Mouse (Mus musculus) megakaryocyte, embryonic 14.5 days (primary cell): ENCODE data around the gene Thoc7. TPM values are rescaled to one million over a fixed set of nuclear protein-coding genes. Genes with fewer than 3 reads are reported as not detected.
"Not testable (repeated sequence)": the region's sequence is repeated elsewhere in the genome, so short reads cannot be mapped to it uniquely, and the experiment has no call there.

Source experiments
- H3K27me3 ChIP-seq: replicated peaks from 2 replicates; pipeline ENCODE3; 2012; ENCODE audit warnings: inconsistent platforms
- H3K36me3 ChIP-seq: replicated peaks from 2 replicates; pipeline ENCODE3; 2012; ENCODE audit warnings: low read length, inconsistent platforms, mixed read lengths
- H3K4me1 ChIP-seq: 2 replicates; pipeline ENCODE4 v1.6.1; 2012; ENCODE audit warnings: inconsistent platforms
- H3K4me3 ChIP-seq: replicated peaks from 2 replicates; pipeline ENCODE3; 2012; ENCODE audit warnings: moderate library complexity, mild to moderate bottlenecking, inconsistent platforms
- H3K9me3 ChIP-seq: 2 replicates; pipeline ENCODE4 v1.6.1; 2012; ENCODE audit warnings: inconsistent platforms
- FLI1 ChIP-seq: IDR thresholded peaks from 2 replicates; pipeline ENCODE4 v1.6.1; 2012; ENCODE audit warnings: low read length, inconsistent platforms, mixed read lengths
- GATA1 ChIP-seq: IDR thresholded peaks from 3 replicates; pipeline ENCODE4 v1.6.1; 2012; ENCODE audit warnings: mixed read lengths, low read length, inconsistent platforms, borderline replicate concordance
- polyA plus RNA-seq: library from polyadenylated mRNA; stranded (reverse); fragments of >175 nt; gene quantifications from 2 replicates; pipeline ENCODE4 v1.2.3, GENCODE M21; 2012; ENCODE audit warnings: low replicate concordance; ENCODE audit not compliant: insufficient read depth

Thoc7 gene
- polyA plus RNA-seq, 1 experiment, result 9.6 TPM

DNA sequence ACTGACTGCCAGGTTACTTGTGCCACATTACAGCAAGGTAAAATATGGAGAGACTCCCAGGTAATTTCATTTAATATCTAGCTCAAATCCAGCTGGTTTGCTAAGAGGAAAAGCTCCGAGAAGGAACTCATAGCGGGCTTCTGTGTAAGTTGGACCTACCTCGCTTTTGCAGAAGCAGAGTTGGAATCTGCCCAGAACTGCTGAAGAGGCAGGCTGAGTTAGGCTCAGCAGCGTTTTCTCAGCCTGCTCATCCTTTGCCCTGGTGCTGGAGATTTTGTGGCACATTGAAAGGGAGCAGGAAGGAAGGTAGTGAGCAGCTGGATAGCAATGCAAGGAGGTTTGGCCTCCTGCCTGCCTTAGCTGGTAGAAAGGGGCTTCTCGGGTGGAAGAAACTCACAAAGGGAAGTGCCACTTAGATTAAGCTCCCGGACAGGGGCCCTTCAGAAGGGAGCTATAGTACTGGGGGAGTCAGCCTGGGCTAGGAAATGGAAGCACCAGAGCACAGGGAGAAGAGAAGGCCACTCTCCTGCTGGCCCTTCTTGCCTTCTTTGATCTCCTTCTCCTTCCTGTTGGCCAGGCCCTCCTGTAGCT is 10.1 kb upstream of the Thoc7 start:
- Histone ChIP-seq H3K27me3 (no peaks in the 10 kb centered on the region), H3K36me3 (peaks cover 3% of the 10 kb centered on the region), H3K4me3 (peak overlapping the region; percentile 44), H3K9me3 (no peaks in the 10 kb centered on the region), H3K4me1 (peaks cover 13% of the 10 kb centered on the region)
- no peak for TF ChIP-seq FLI1
- no peak for TF ChIP-seq GATA1

- H3K4me3 ChIP-seq, result no peak overlapping the region
Measured at GRCm38 (mm10) chr14:13970513-13970912, 8.9 kb upstream of the Thoc7 start.

DNA sequence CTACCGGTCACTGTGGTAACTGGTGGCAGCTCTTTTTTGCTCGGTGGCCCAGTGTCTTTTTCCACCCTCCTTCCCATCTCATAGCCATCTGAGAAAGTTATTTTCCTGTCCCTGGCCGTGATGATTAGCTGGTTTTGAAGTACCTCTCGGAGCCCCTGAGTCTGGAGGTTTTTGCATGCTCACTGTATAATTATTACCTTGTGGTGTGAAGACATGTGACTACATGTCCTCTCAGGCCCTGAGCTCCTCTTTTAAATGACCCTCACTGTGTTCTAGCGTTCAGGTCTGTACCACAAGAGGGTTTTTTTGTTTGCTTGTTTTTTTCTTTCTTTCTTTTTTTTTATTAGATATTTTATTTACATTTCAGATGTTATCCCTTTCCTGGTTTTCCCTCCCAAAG is 6.8 kb upstream of the Thoc7 start:
- no peaks in the 10 kb centered on the region for H3K9me3 ChIP-seq
- H3K27me3 ChIP-seq, result no peaks in the 10 kb centered on the region
- TF ChIP-seq FLI1 (no peak), GATA1 (no peak)
- no peaks in the 10 kb centered on the region for H3K36me3 ChIP-seq
- no peak overlapping the region for H3K4me3 ChIP-seq
- H3K4me1 ChIP-seq, result peaks cover 20% of the 10 kb centered on the region

More at GRCm38 (mm10) chr14:13970513-13970912, 8.9 kb upstream of the Thoc7 start:
- peaks cover 20% of the 10 kb centered on the region for H3K4me1 ChIP-seq
- no peaks in the 10 kb centered on the region for H3K9me3 ChIP-seq
- no peaks in the 10 kb centered on the region for H3K27me3 ChIP-seq
- TF ChIP-seq FLI1, result no peak
- TF ChIP-seq GATA1, result no peak
- H3K36me3 ChIP-seq, result peaks cover 3% of the 10 kb centered on the region

DNA sequence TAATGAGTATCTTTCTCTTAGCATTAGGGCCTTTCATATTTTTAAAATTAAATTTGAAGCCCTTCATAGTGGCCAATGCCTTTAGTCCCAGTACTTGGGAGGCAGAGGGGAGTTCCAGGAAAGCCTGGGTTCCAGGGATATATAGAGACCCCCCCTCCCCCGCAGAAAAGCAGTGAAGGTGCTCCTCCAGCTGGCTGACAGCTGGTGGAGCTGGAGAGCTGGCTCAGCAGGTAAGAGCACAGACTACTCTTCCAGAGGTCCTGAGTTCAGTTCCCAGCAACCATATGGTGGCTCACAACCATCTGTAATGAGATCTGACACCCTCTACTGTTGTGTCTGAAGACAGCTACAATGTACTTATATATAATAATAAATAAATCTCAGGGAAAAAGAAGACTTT is 6.0 kb upstream of the Thoc7 start:
- no peaks in the 10 kb centered on the region for H3K27me3 ChIP-seq
- no peaks in the 10 kb centered on the region for H3K36me3 ChIP-seq
- no peak for TF ChIP-seq GATA1
- no peak for TF ChIP-seq FLI1
- no peaks in the 10 kb centered on the region for H3K9me3 ChIP-seq
- H3K4me1 ChIP-seq, result peaks cover 20% of the 10 kb centered on the region
- H3K4me3 ChIP-seq, result no peak overlapping the region

GRCm38 (mm10) chr14:13963527-13963926 is 1.9 kb upstream of the Thoc7 start:
- Histone ChIP-seq H3K9me3 (no peaks in the 10 kb centered on the region), H3K4me3 (no peak overlapping the region), H3K27me3 (no peaks in the 10 kb centered on the region), H3K36me3 (no peaks in the 10 kb centered on the region), H3K4me1 (peaks cover 21% of the 10 kb centered on the region)
- TF ChIP-seq GATA1, result no peak
- TF ChIP-seq FLI1, result no peak

DNA sequence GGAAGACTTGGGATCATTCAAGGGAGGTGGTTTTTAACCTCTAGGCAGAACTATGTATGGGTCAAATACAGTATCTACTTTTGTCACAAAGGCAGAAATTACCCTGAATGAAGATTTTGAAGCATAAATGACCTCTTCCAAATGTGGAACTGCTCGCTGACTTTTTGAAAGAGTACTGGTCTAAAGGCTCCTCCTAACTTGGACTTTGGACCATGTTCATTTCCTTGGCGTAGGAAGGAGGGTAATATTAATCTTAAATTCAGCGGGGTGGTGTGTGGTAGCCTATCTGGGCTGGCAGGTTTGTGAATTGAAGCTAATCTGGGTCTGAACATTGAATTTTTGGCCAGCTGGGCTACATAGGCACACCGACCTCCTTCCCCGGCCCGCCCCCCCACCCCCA is 824 bp upstream of the Thoc7 start:
- peaks cover 7% of the 10 kb centered on the region for H3K36me3 ChIP-seq
- H3K4me3 ChIP-seq, result no peak overlapping the region
- no peak for TF ChIP-seq FLI1
- TF ChIP-seq GATA1, result no peak
- no peaks in the 10 kb centered on the region for H3K27me3 ChIP-seq
- H3K4me1 ChIP-seq, result peaks cover 25% of the 10 kb centered on the region
- no peaks in the 10 kb centered on the region for H3K9me3 ChIP-seq

GRCm38 (mm10) chr14:13960482-13961325 is 948 bp downstream of the Thoc7 start:
- Histone ChIP-seq H3K27me3 (no peaks in the 10 kb centered on the region), H3K4me1 (peaks cover 17% of the 10 kb centered on the region), H3K36me3 (peaks cover 18% of the 10 kb centered on the region), H3K4me3 (peak overlapping the region; percentile 96), H3K9me3 (no peaks in the 10 kb centered on the region)
- no peak for TF ChIP-seq GATA1
- TF ChIP-seq FLI1, result no peak

DNA sequence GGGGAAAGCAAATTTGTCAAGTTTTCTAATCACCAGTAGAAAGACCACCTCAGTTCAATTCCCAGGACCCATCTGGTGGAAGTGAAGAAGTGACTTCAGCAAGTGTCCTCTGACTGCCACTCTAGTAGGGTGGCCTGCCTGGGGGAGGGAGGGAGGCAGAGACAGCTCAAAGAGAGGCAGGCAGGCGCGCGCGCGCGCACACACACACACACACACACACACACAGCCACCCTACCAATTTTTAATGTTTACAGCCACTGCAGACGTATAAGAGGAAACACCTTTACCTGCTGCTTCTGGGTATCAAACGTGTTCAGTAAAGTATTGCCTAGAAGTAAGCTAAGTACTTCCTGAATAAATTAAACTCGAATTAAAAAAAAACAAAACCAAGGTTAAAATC is 1.6 kb downstream of the Thoc7 start:
- Histone ChIP-seq H3K9me3 (no peaks in the 10 kb centered on the region), H3K4me3 (peak overlapping the region; percentile 96), H3K4me1 (peaks cover 21% of the 10 kb centered on the region), H3K27me3 (no peaks in the 10 kb centered on the region), H3K36me3 (peaks cover 24% of the 10 kb centered on the region)
- TF ChIP-seq FLI1 (no peak), GATA1 (no peak)

- not testable (repeated sequence) for H3K27me3 ChIP-seq, H3K4me3 ChIP-seq, H3K9me3 ChIP-seq, H3K4me1 ChIP-seq
- H3K36me3 ChIP-seq, result peaks cover 88% of the 10 kb centered on the region
Measured at GRCm38 (mm10) chr14:13952151-13952550, 9.5 kb downstream of the Thoc7 start.

DNA sequence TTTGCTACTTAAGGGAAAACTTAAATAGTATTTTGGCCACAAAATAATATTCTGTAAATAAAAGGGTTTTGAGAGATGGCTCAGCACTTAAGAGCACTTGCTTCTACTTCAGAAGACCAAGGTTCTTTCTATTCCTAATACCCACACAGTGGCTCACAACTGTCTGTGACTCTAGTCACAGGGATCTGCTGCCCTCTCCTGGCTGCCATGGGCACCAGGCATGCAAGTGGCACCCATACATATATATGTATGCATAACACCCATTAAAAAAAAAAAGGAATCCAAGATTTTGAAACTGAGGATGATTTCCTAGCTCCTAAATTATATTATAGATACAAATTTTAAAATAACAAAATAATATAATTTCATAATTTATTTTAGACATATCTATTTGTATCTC is 11.3 kb downstream of the Thoc7 start:
- no peak for TF ChIP-seq GATA1
- no peak for TF ChIP-seq FLI1
- no peak overlapping the region for H3K4me3 ChIP-seq
- no peaks in the 10 kb centered on the region for H3K9me3 ChIP-seq
- H3K36me3 ChIP-seq, result peaks cover 79% of the 10 kb centered on the region
- H3K4me1 ChIP-seq, result 0 out of 2 replicates have a peak, but pooled peaks cover 4% of the 10 kb centered on the region
- H3K27me3 ChIP-seq, result no peaks in the 10 kb centered on the region

GRCm38 (mm10) chr14:13948345-13948744 is 13.3 kb downstream of the Thoc7 start:
- no peaks in the 10 kb centered on the region for H3K4me1 ChIP-seq
- no peak for TF ChIP-seq GATA1
- TF ChIP-seq FLI1, result no peak
- no peaks in the 10 kb centered on the region for H3K27me3 ChIP-seq
- peaks cover 7% of the 10 kb centered on the region for H3K9me3 ChIP-seq
- H3K36me3 ChIP-seq, result peaks cover 66% of the 10 kb centered on the region
- H3K4me3 ChIP-seq, result no peak overlapping the region
